Mouse (Mus musculus) embryonic facial prominence, embryonic 14.5 days (tissue): ENCODE results near the gene Ncoa1. TPM values are rescaled to one million over a fixed set of nuclear protein-coding genes. Genes with fewer than 3 reads are reported as not detected.

Experiments
- ATAC-seq: fragments of 200-750 bp; cut with Nextera tagmentation; 2 replicates; pipeline ENCODE4 v1.8.0; 2017; ENCODE audit warnings: low read depth, moderate number of reproducible peaks, moderate TSS enrichment
- DNase-seq: peaks from one replicate; pipeline ENCODE4 v3.0.0-alpha.2; 2015; ENCODE audit warnings: low spot score
- H3K27ac ChIP-seq: fragments of 300-500 bp; sonication (generic); replicated peaks from 2 replicates; pipeline ENCODE4 v1.5.1; 2014; ENCODE audit warnings: low read depth, mild to moderate bottlenecking, low read length, moderate library complexity
- H3K27me3 ChIP-seq: fragments of 300-500 bp; sonication (generic); replicated peaks from 2 replicates; pipeline ENCODE4 v1.6.1; 2014; ENCODE audit warnings: low read length; ENCODE audit not compliant: control insufficient read depth, insufficient read depth
- H3K36me3 ChIP-seq: fragments of 300-500 bp; sonication (generic); 2 replicates; pipeline ENCODE4 v1.6.1; 2014; ENCODE audit warnings: low read length, mixed read lengths; ENCODE audit not compliant: control insufficient read depth, insufficient read depth
- H3K4me1 ChIP-seq: fragments of 300-500 bp; sonication (generic); 2 replicates; pipeline ENCODE4 v1.6.1; 2014; ENCODE audit warnings: antibody characterized with exemption, low read length; ENCODE audit not compliant: control insufficient read depth, insufficient read depth
- H3K4me2 ChIP-seq: fragments of 300-500 bp; sonication (generic); 2 replicates; pipeline ENCODE4 v1.6.1; 2014; ENCODE audit warnings: low read depth, mild to moderate bottlenecking, low read length, moderate library complexity, mixed read lengths
- H3K4me3 ChIP-seq: fragments of 300-500 bp; sonication (generic); 2 replicates; pipeline ENCODE4 v1.5.1; 2014; ENCODE audit warnings: low read depth, mild to moderate bottlenecking, low read length
- H3K9ac ChIP-seq: fragments of 300-500 bp; sonication (generic); 2 replicates; pipeline ENCODE4 v1.6.1; 2014; ENCODE audit warnings: low read depth, mild to moderate bottlenecking, low read length, moderate library complexity, mixed read lengths
- H3K9me3 ChIP-seq: fragments of 300-500 bp; sonication (generic); 2 replicates; pipeline ENCODE4 v1.6.1; 2016; ENCODE audit warnings: low read length; ENCODE audit not compliant: control insufficient read depth
- WGBS: fragments of 180-500 bp; shearing (Covaris S2); extraction: QIAGEN DNeasy Blood & Tissue Kit; methylation state at CpG from one replicate; pipeline ENCODE4 v1.1.7; 2014; 5-methylcytosine and 5-hydroxymethylcytosine counted together
- polyA plus RNA-seq: library from polyadenylated mRNA; unstranded; fragments of >200 nt; fragmentation: Nextera tagmentation; extraction: Ambion mirVana; gene quantifications from 2 replicates; pipeline ENCODE4 v1.2.1, GENCODE M21; 2014

The Ncoa1 gene
- polyA plus RNA-seq, 1 experiment from 2014 or later, result 21.0 TPM

DNA sequence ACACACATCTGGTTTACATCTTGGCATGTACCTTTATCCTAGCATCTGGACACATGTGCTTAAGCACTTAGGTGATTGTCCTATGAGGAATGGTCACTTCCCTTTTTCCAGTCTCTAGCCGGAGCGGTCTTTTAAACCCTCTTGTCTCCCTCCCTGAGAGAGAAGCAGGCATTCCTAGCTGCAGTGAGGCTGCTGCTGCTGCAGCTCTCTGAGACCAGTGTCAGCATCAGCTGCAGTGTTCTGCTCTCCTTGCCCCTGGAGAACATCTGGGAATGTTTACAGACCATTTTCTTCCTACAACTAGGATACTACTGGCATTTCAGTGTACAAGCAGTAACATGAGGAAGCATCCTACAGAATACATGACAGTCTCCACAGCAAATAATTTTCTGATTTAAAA is 133.8 kb downstream of the Ncoa1 start:
- H3K4me3 ChIP-seq, result no peak overlapping the region
- no peak overlapping the region for H3K4me2 ChIP-seq
- H3K27ac ChIP-seq, result no peak overlapping the region
- WGBS, result 31% methylated on average over 2 of the region's 2 CpGs
- DNase-seq (peak; percentile 46), ATAC-seq (no peak; the same call in 1 of the 2 replicates)
- no peaks in the 10 kb centered on the region for H3K36me3 ChIP-seq
- H3K9me3 ChIP-seq, result no peaks in the 10 kb centered on the region
- H3K9ac ChIP-seq, result no peak overlapping the region
- H3K4me1 ChIP-seq, result peaks cover 11% of the 10 kb centered on the region; the same call in 1 of the 2 replicates
- no peaks in the 10 kb centered on the region for H3K27me3 ChIP-seq

GRCm38 (mm10) chr12:4342087-4342486 is 134.9 kb downstream of the Ncoa1 start:
- peaks cover 11% of the 10 kb centered on the region; the same call in 1 of the 2 replicates for H3K4me1 ChIP-seq
- WGBS, result 64% methylated on average over 3 of the region's 3 CpGs

GRCm38 (mm10) chr12:4340325-4340924 is 136.6 kb downstream of the Ncoa1 start:
- Histone ChIP-seq H3K27ac (no peak overlapping the region), H3K4me3 (no peak overlapping the region), H3K4me1 (peaks cover 11% of the 10 kb centered on the region; the same call in 1 of the 2 replicates), H3K9ac (no peak overlapping the region), H3K9me3 (no peaks in the 10 kb centered on the region), H3K27me3 (no peaks in the 10 kb centered on the region), H3K4me2 (no peak overlapping the region), H3K36me3 (0 out of 2 replicates have a peak, but pooled peaks cover 12% of the 10 kb centered on the region)
- WGBS, result 46% methylated on average over 3 of the region's 3 CpGs
- ATAC-seq (peak; percentile 41; the same call in 1 of the 2 replicates), DNase-seq (no peak)

More at GRCm38 (mm10) chr12:4342087-4342486, 134.9 kb downstream of the Ncoa1 start:
- no peak overlapping the region for H3K4me2 ChIP-seq
- H3K27ac ChIP-seq, result no peak overlapping the region
- 0 out of 2 replicates have a peak, but pooled peaks cover 8% of the 10 kb centered on the region for H3K36me3 ChIP-seq
- ATAC-seq, result no peak
- no peaks in the 10 kb centered on the region for H3K9me3 ChIP-seq
- no peak overlapping the region for H3K9ac ChIP-seq
- no peak for DNase-seq
- H3K4me3 ChIP-seq, result no peak overlapping the region
- H3K27me3 ChIP-seq, result no peaks in the 10 kb centered on the region

DNA sequence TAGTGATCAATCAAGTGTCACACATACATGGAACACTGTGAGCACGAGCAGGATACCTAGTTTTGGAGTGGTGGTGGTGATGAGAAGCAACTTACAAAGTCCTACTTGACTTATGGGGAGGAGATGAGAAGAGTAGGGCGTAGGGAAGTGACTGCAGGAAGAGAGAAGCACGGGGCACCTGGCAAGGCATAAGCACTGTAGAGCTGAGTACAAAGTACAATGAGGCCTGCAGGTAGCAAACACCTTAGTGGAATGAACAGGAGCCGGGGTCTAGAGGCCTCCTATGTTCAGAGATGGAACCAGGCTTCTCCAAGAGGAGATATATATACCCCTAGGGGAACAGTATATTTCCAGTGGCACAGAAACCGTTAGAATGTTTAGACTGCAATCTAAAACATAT is 153.4 kb downstream of the Ncoa1 start:
- no peaks in the 10 kb centered on the region for H3K9me3 ChIP-seq
- H3K9ac ChIP-seq, result no peak overlapping the region
- H3K4me1 ChIP-seq, result no peaks in the 10 kb centered on the region
- H3K4me3 ChIP-seq, result no peak overlapping the region
- DNase-seq (no peak), ATAC-seq (no peak)
- no peak overlapping the region for H3K4me2 ChIP-seq
- no peak overlapping the region for H3K27ac ChIP-seq
- H3K36me3 ChIP-seq, result peaks cover 12% of the 10 kb centered on the region; the same call in 1 of the 2 replicates
- WGBS, result 72% methylated on average over 5 of the region's 5 CpGs
- H3K27me3 ChIP-seq, result no peaks in the 10 kb centered on the region

DNA sequence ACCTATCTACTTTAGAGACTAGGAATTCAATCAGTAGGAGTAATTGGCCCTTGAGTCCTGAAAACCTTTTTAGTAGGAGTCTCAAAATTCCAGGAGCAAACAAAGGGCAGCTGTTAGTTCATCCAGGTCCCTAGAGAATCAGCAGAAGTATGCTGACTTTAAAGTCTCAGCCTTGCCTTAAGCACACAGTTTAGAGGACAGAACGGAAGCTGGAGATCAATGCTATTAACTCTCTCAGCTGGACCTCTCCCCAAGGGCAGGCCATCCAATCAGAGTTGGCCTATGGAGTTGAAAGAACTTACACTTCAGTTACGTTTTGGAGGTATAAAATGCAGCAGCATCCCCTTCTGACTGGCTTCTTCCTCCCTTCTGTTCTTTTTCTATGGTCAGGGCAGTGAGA is 154.8 kb downstream of the Ncoa1 start:
- no peak overlapping the region for H3K9ac ChIP-seq
- H3K27ac ChIP-seq, result no peak overlapping the region
- H3K9me3 ChIP-seq, result no peaks in the 10 kb centered on the region
- H3K4me1 ChIP-seq, result no peaks in the 10 kb centered on the region
- H3K4me2 ChIP-seq, result no peak overlapping the region
- H3K4me3 ChIP-seq, result no peak overlapping the region
- peaks cover 9% of the 10 kb centered on the region; the same call in 1 of the 2 replicates for H3K36me3 ChIP-seq
- whole genome bisulfite sequencing, result 29% methylated on average over 2 of the region's 2 CpGs
- ATAC-seq (no peak), DNase-seq (no peak)
- no peaks in the 10 kb centered on the region for H3K27me3 ChIP-seq

GRCm38 (mm10) chr12:4313824-4314223 is 163.2 kb downstream of the Ncoa1 start:
- no peak for DNase-seq
- no peaks in the 10 kb centered on the region for H3K27me3 ChIP-seq
- H3K4me3 ChIP-seq, result no peak overlapping the region
- no peak overlapping the region for H3K4me2 ChIP-seq
- no peak overlapping the region for H3K9ac ChIP-seq
- H3K9me3 ChIP-seq, result no peaks in the 10 kb centered on the region
- peaks cover 30% of the 10 kb centered on the region for H3K36me3 ChIP-seq
- H3K4me1 ChIP-seq, result no peaks in the 10 kb centered on the region
- H3K27ac ChIP-seq, result no peak overlapping the region
- ATAC-seq, result no peak

- Histone ChIP-seq H3K27me3 (no peaks in the 10 kb centered on the region), H3K4me3 (no peak overlapping the region), H3K36me3 (peaks cover 8% of the 10 kb centered on the region), H3K4me1 (no peaks in the 10 kb centered on the region), H3K9ac (no peak overlapping the region), H3K27ac (no peak overlapping the region), H3K9me3 (no peaks in the 10 kb centered on the region), H3K4me2 (no peak overlapping the region)
- DNase-seq, result no peak
- ATAC-seq, result no peak
- 82% methylated on average over 1 of the region's 1 CpGs for WGBS
Observed at GRCm38 (mm10) chr12:4306712-4307313, 170.2 kb downstream of the Ncoa1 start.

DNA sequence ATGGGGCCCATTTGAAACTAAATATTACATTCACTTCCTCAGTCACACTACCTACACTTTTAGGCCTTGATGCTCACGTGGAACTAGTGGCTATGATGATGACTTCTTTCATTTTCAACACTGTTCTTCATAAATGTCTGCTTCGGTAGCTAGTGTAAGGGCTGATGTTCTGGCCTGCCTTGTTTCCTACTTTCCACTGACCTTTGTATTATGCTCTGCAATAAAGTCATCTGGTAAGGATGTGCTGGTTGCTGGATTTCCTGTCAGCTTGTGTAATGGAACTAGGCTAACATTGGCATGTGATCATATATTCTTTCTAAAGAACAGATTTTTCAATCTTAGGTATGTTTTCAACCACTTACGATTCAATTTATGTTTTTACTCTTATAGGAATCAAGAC is 177.7 kb downstream of the Ncoa1 start:
- DNase-seq, result no peak
- Histone ChIP-seq H3K4me1 (no peaks in the 10 kb centered on the region), H3K9ac (no peak overlapping the region), H3K27ac (no peak overlapping the region), H3K4me3 (no peak overlapping the region), H3K36me3 (peaks cover 17% of the 10 kb centered on the region), H3K9me3 (no peaks in the 10 kb centered on the region), H3K4me2 (no peak overlapping the region), H3K27me3 (no peaks in the 10 kb centered on the region)
- WGBS, result 79% methylated on average over 3 of the region's 3 CpGs
- ATAC-seq, result no peak

DNA sequence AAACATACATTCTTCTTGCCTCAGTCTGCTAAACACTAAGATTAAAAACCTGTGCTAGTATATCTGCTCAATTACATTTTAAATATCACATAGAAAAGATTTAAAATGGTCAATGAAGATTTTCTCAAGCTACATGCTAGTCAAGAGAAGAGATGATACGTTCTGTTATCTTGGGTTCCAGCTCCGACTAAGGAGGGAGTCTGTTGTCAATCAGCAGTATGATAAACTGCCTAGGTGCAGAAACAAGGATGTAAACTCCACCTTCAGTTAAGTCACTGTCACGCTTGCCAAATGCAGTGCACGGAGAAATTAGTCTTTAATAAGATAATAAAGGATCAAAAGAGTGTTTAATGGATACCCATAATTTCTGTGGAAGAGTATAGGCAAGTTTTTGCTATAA is 178.4 kb downstream of the Ncoa1 start:
- peaks cover 22% of the 10 kb centered on the region for H3K36me3 ChIP-seq
- no peak for DNase-seq
- no peak overlapping the region for H3K9ac ChIP-seq
- no peaks in the 10 kb centered on the region for H3K4me1 ChIP-seq
- no peak for ATAC-seq
- H3K4me2 ChIP-seq, result no peak overlapping the region
- no peaks in the 10 kb centered on the region for H3K27me3 ChIP-seq
- no peaks in the 10 kb centered on the region for H3K9me3 ChIP-seq
- no peak overlapping the region for H3K4me3 ChIP-seq
- WGBS, result 87% methylated on average over 4 of the region's 4 CpGs
- no peak overlapping the region for H3K27ac ChIP-seq
